Mouse (Mus musculus) CD8-positive naive resting alpha-beta T cell, adult 2 months (primary cell): ENCODE data around the gene Edaradd.

ENCODE experiments used
- DNase-seq, 2 experiments: peaks; one replicate each; pipeline ENCODE4 v3.0.0; 2022; ENCODE audit warnings: low read depth in 2 of 2, low spot score in 2 of 2

Gene Edaradd

DNA sequence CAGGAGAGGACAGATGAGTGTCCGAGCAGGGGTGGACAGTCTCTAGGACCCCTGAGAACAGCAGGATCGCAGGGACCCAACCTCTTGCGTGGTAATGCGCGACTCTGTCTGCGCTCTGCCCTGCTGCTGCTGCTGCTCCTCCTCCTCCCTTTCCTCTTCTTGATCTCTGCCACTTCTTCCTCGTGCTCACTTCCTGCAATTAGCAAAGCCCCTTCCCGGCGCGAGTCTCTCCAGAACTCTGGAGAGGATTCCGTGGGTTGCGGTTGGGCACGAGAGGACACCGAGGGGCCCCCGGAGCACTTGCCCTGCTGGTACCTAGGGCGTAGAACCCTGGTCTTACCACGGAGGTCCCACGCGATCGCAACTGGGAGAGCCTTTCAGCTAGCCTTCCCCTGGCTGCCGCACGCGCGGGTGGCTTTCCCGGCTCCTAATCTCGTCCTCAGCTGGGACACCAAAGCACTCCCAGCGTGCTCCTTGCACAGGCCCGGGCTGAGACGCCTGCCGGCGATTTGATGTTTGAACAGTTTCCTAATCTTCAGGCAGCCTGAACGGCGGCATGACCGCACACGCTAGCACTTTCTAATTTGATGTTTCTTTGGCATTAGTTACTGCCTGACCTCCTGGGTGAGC lies at the start of gene Edaradd:
TSS of gene Edaradd (minus strand) at position 484 of the 630 bp plus-strand sequence.
- peak; percentile 16 to 20 for DNase-seq

GRCm38 (mm10) chr13:12569741-12570140 lies 49.5 kb upstream of the Edaradd start:
- no peak for DNase-seq

GRCm38 (mm10) chr13:12568597-12569469 lies 48.6 kb upstream of the Edaradd start:
- no peak for DNase-seq

DNA sequence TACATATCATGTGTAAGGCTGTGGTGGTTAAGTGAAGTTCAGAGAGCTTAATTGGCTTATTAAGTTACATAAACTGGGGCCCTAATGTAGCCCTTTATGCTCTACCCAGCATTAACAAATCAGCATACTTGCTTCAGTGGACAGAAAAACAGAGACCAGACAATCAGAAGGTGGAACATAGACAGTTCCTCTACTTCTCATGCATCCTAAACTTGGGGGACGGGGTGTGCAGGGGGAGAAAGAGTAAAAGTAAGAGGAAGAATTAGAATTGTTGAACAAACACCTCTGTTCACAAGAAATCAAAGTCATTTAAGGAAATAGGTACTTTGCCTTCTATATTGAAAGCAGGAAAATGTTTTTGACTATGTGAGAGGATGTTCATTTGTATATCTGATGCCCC lies 47.7 kb upstream of the Edaradd start:
- no peak for DNase-seq

GRCm38 (mm10) chr13:12565621-12566390 lies 45.6 kb upstream of the Edaradd start, which contains the start of gene Ero1lb:
TSS of gene Ero1lb (plus strand) at chr13:12565874.
- DNase-seq = peak; percentile 99 to 100

GRCm38 (mm10) chr13:12562256-12562655 lies 42.0 kb upstream of the Edaradd start:
- no peak for DNase-seq

GRCm38 (mm10) chr13:12561729-12562128 lies 41.5 kb upstream of the Edaradd start:
- DNase-seq = no peak

GRCm38 (mm10) chr13:12559462-12560120 lies 39.4 kb upstream of the Edaradd start:
- no peak for DNase-seq

GRCm38 (mm10) chr13:12559044-12559443 lies 38.8 kb upstream of the Edaradd start:
- no peak for DNase-seq

- no peak for DNase-seq
These were observed 34.0 kb upstream of the Edaradd start for GRCm38 (mm10) chr13:12554211-12554610.

- no peak for DNase-seq
These were observed 23.8 kb upstream of the Edaradd start for GRCm38 (mm10) chr13:12543880-12544568.

- DNase-seq = no peak
These were observed 23.0 kb upstream of the Edaradd start for GRCm38 (mm10) chr13:12543246-12543645.

GRCm38 (mm10) chr13:12542006-12542981 lies 22.1 kb upstream of the Edaradd start:
- no peak for DNase-seq

- no peak for DNase-seq
These were observed 19.9 kb upstream of the Edaradd start for GRCm38 (mm10) chr13:12540119-12540518.

- no peak for DNase-seq
These were observed 19.5 kb upstream of the Edaradd start for GRCm38 (mm10) chr13:12539716-12540115.

GRCm38 (mm10) chr13:12537971-12538370 lies 17.7 kb upstream of the Edaradd start:
- DNase-seq = peak; percentile 44 to 69

DNA sequence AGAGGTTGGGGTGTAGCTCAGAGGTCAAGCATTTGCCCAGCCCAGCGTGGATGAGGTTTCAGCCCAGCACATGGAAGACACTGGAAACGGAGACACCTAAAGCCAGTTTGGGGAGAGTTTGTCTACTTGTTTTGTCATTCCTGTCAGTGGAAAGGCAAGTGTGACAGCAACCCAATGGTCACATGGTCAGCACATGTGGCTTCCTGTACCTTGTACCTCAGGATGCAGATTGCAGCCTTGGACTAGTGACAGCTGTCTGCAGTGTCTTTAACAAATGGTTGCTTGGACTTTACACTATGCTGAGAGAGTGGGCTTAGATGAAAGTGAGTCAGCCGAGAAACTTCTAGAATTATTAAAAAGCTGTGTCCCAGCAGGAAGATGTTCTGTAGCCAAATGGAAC lies 14.4 kb upstream of the Edaradd start:
- DNase-seq = no peak

GRCm38 (mm10) chr13:12525678-12526077 lies 5.4 kb upstream of the Edaradd start:
- DNase-seq = no peak

DNA sequence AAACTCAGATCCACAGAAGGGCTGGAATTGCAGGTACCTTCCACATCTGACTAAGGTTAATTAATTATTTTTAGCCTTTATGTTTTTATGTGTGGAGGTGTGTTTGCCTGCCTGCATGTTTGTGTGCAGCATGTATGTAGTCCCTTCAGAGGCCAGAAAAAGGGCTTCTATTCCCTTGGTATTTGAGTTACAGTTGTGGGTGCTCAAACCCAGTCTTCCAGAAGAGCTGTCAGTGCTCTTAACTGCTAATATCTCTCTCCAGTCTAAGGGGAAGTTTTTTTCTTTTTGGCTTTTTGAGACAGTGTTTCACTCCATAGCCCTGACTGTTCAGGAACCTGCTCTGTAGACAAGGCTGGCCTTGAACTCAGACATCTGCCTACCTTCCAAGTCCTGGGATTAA lies 2.1 kb upstream of the Edaradd start:
- no peak for DNase-seq
